Mouse (Mus musculus): ENCODE measurements around the gene Trpm4. TPM values are rescaled to one million over a fixed set of nuclear protein-coding genes. Genes with fewer than 3 reads are reported as not detected.
A peak's percentile ranks its signal among the peaks of the same experiment; 100 is the strongest.

The Trpm4 gene
- total and polyA plus RNA-seq, 2 experiments = 1.2 to 1.5 TPM

DNA sequence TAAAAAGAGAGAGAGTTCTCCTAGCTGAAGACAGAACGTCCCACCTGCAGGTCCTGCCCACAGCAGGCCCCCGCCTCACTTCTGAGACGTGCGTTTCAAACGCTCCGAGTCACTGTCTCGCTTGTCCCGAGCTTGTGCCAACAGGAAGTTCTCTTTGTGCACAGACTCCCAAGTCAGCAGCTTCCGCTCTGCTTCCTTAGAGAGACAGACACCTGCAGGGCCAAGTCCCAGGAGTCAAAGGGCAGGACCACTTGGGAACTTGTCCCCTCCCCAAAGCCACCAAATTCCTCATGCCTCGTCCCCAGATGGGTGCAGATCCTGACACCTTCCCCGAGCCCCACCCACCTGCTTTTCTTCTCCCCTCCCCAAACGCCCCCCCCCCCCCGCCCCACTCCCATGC, 28.7 kb downstream of the Trpm4 start:
- H3K27me3 ChIP-seq (ENCODE audit: control insufficient read depth, insufficient read depth, low read length) = no peaks in the 10 kb centered on the region
- H3K27ac ChIP-seq (replicated peaks; ENCODE audit: insufficient read depth, low read depth, low read length) = no peak overlapping the region
- no peak for DNase-seq (ENCODE audit: extremely low read depth, low read depth, low spot score)
- no peak for TF ChIP-seq CTCF (IDR thresholded peaks at IDR 0.05; ENCODE audit: low read depth, low read length)
- no peaks in the 10 kb centered on the region for H3K4me1 ChIP-seq (ENCODE audit: control insufficient read depth, insufficient read depth, low read length)
- WGBS = 53% methylated on average over 13 of the region's 13 CpGs
- H3K79me2 ChIP-seq (ENCODE audit: control insufficient read depth, insufficient read depth, low read length) = no peaks in the 10 kb centered on the region
- H3K4me3 ChIP-seq (ENCODE audit: insufficient read depth, low read depth, low read length) = no peak overlapping the region
- no peaks in the 10 kb centered on the region for H3K36me3 ChIP-seq (ENCODE audit: control insufficient read depth, insufficient read depth, low read length)
- no peak overlapping the region for H3K9ac ChIP-seq (ENCODE audit: low read depth, low read length)

DNA sequence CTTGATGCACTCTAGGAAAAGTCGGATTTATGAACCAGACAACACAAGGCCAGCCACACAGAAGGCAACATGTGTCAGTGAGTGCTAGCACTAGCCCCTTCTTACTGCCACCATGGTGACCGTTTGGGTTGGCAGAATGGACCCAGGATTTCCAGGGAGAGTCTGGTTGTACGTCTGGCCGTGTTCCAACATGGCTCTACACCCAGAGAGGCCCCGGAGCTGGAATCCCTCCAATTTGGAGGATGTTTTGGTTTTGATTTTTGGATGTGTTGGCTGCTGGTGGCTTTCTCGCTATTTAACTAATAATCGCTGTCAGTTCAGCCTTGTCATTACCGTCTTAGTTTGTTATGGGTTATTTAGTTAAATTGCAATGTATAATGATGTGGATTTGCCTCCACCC, 31.0 kb downstream of the Trpm4 start:
- Histone ChIP-seq H3K36me3 (ENCODE audit: control insufficient read depth, insufficient read depth, low read length) (no peaks in the 10 kb centered on the region), H3K4me3 (ENCODE audit: insufficient read depth, low read depth, low read length) (no peak overlapping the region), H3K79me2 (ENCODE audit: control insufficient read depth, insufficient read depth, low read length) (no peaks in the 10 kb centered on the region), H3K27me3 (ENCODE audit: control insufficient read depth, insufficient read depth, low read length) (no peaks in the 10 kb centered on the region), H3K27ac (replicated peaks; ENCODE audit: insufficient read depth, low read depth, low read length) (no peak overlapping the region), H3K4me1 (ENCODE audit: control insufficient read depth, insufficient read depth, low read length) (peaks cover 1% of the 10 kb centered on the region; the same call in 1 of the 2 replicates), H3K9ac (ENCODE audit: low read depth, low read length) (no peak overlapping the region)
- TF ChIP-seq POLR2A (IDR thresholded peaks at IDR 0.05; ENCODE audit: extremely low read depth, insufficient read depth, low read length) (no peak), CTCF (IDR thresholded peaks at IDR 0.05; ENCODE audit: low read depth, low read length) (no peak)
- 67% methylated on average over 8 of the region's 8 CpGs for WGBS
- DNase-seq (ENCODE audit: extremely low read depth, low read depth, low spot score) = no peak

DNA sequence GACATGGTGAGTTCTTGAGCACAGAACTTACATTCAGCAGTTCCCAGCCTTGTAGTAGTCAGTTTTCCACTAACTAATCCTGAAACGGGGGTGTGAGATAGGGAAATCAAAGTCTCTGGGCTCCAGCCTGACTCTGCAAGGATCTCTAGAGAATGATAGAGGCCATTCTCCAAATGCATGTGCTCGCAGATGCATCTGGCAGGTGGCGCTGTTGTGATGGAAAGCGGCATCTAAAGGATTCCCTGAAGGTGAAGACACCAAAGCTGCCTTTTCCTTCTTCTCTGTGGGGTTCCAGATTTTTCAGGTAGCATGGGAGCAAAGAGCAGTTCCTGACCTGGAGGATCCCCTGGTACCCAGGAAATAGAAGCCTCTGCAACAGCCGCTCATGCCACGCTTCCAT, 33.3 kb downstream of the Trpm4 start:
- peak; percentile 64; the same call in 1 of the 2 replicates for TF ChIP-seq CTCF (IDR thresholded peaks at IDR 0.05; ENCODE audit: low read depth, low read length)
- no peak for TF ChIP-seq POLR2A (IDR thresholded peaks at IDR 0.05; ENCODE audit: extremely low read depth, insufficient read depth, low read length)

DNA sequence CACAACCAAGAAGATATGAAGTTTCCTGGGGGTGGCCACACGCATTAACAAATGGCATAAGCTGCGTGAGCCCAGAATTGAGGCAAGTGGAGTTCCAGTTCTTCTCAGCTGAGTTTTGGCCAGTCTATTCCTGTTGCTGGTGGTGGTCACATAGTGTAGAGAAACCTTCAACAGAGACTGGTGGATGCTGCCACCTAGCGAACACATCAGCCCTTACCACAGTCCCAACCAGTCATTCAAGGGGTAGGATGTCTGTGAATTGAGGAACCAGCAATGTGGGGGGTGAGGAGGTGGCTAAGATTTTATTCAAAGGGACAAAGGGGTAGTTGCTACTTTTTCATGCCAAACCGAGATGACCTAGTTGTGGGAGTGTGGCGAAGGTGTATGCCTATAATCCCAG, 33.8 kb downstream of the Trpm4 start:
- H3K27me3 ChIP-seq (ENCODE audit: control insufficient read depth, insufficient read depth, low read length) = no peaks in the 10 kb centered on the region
- no peak overlapping the region for H3K27ac ChIP-seq (replicated peaks; ENCODE audit: insufficient read depth, low read depth, low read length)
- DNase-seq (ENCODE audit: extremely low read depth, low read depth, low spot score) = peak; percentile 66
- peaks cover 1% of the 10 kb centered on the region; the same call in 1 of the 2 replicates for H3K4me1 ChIP-seq (ENCODE audit: control insufficient read depth, insufficient read depth, low read length)
- no peak overlapping the region for H3K9ac ChIP-seq (ENCODE audit: low read depth, low read length)
- H3K36me3 ChIP-seq (ENCODE audit: control insufficient read depth, insufficient read depth, low read length) = no peaks in the 10 kb centered on the region
- 16% methylated on average over 5 of the region's 5 CpGs for WGBS
- no peaks in the 10 kb centered on the region for H3K79me2 ChIP-seq (ENCODE audit: control insufficient read depth, insufficient read depth, low read length)
- H3K4me3 ChIP-seq (ENCODE audit: insufficient read depth, low read depth, low read length) = no peak overlapping the region
- TF ChIP-seq CTCF (IDR thresholded peaks at IDR 0.05; ENCODE audit: low read depth, low read length) (peak; percentile 76), POLR2A (IDR thresholded peaks at IDR 0.05; ENCODE audit: extremely low read depth, insufficient read depth, low read length) (no peak)

More for the DNA sequence above, 33.3 kb downstream of the Trpm4 start:
- H3K4me1 ChIP-seq (ENCODE audit: control insufficient read depth, insufficient read depth, low read length) = peaks cover 1% of the 10 kb centered on the region; the same call in 1 of the 2 replicates
- no peak overlapping the region for H3K9ac ChIP-seq (ENCODE audit: low read depth, low read length)
- no peaks in the 10 kb centered on the region for H3K36me3 ChIP-seq (ENCODE audit: control insufficient read depth, insufficient read depth, low read length)
- 24% methylated on average over 6 of the region's 6 CpGs for WGBS
- DNase-seq (ENCODE audit: extremely low read depth, low read depth, low spot score) = peak; percentile 28
- H3K79me2 ChIP-seq (ENCODE audit: control insufficient read depth, insufficient read depth, low read length) = no peaks in the 10 kb centered on the region
- no peak overlapping the region for H3K4me3 ChIP-seq (ENCODE audit: insufficient read depth, low read depth, low read length)
- H3K27ac ChIP-seq (replicated peaks; ENCODE audit: insufficient read depth, low read depth, low read length) = no peak overlapping the region
- H3K27me3 ChIP-seq (ENCODE audit: control insufficient read depth, insufficient read depth, low read length) = no peaks in the 10 kb centered on the region

DNA sequence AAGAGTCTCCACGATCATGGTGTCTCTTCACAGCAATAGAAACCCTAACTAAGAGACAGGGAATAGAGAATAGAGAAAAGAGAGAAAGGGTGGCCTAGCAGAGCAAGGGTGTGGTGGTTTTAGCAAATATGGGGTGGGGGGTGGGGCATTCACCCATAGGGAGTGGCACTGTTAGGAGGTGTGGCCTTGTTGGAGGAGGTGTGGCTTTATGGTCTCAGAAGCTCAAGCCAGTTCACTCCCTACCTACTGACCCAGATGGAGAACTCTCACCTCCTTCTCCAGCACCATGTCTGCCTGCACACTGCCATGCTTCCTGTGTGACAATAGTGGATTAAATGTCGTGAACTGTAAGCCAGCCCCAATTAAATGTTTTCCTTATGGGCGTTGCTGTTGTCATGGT, 36.0 kb downstream of the Trpm4 start:
- TF ChIP-seq CTCF (IDR thresholded peaks at IDR 0.05; ENCODE audit: low read depth, low read length) (no peak), POLR2A (IDR thresholded peaks at IDR 0.05; ENCODE audit: extremely low read depth, insufficient read depth, low read length) (no peak)
- Histone ChIP-seq H3K79me2 (ENCODE audit: control insufficient read depth, insufficient read depth, low read length) (no peaks in the 10 kb centered on the region), H3K36me3 (ENCODE audit: control insufficient read depth, insufficient read depth, low read length) (no peaks in the 10 kb centered on the region), H3K9ac (ENCODE audit: low read depth, low read length) (no peak overlapping the region), H3K4me1 (ENCODE audit: control insufficient read depth, insufficient read depth, low read length) (peaks cover 1% of the 10 kb centered on the region; the same call in 1 of the 2 replicates), H3K27me3 (ENCODE audit: control insufficient read depth, insufficient read depth, low read length) (no peaks in the 10 kb centered on the region), H3K27ac (replicated peaks; ENCODE audit: insufficient read depth, low read depth, low read length) (no peak overlapping the region), H3K4me3 (ENCODE audit: insufficient read depth, low read depth, low read length) (no peak overlapping the region)
- WGBS = 73% methylated on average over 3 of the region's 3 CpGs
- DNase-seq (ENCODE audit: extremely low read depth, low read depth, low spot score) = peak; percentile 69

DNA sequence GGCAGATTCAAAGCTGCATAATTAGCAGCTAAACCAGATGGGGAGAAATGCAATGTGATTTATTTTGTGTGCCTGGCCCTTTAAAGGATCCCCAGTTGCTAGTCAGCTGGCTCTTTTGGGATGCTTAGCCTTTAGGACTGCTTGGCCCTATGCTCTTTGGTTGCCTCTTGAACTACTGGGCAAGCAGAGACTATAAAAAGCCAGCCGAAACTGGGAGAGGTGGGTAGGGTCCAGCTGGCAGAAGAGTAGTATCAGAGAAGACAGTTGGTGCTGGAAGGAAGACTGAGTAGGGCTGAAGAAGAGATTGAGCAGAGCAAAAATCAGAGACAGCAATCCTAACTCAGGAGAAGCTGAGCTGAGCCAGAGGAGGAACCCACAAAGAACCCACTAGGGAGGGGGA, 37.0 kb downstream of the Trpm4 start:
- H3K27ac ChIP-seq (replicated peaks; ENCODE audit: insufficient read depth, low read depth, low read length) = no peak overlapping the region
- H3K79me2 ChIP-seq (ENCODE audit: control insufficient read depth, insufficient read depth, low read length) = no peaks in the 10 kb centered on the region
- H3K9ac ChIP-seq (ENCODE audit: low read depth, low read length) = no peak overlapping the region
- H3K27me3 ChIP-seq (ENCODE audit: control insufficient read depth, insufficient read depth, low read length) = no peaks in the 10 kb centered on the region
- H3K4me1 ChIP-seq (ENCODE audit: control insufficient read depth, insufficient read depth, low read length) = peaks cover 1% of the 10 kb centered on the region; the same call in 1 of the 2 replicates
- no peaks in the 10 kb centered on the region for H3K36me3 ChIP-seq (ENCODE audit: control insufficient read depth, insufficient read depth, low read length)
- WGBS = 94% methylated on average over 1 of the region's 1 CpGs
- TF ChIP-seq CTCF (IDR thresholded peaks at IDR 0.05; ENCODE audit: low read depth, low read length) = no peak
- no peak for TF ChIP-seq POLR2A (IDR thresholded peaks at IDR 0.05; ENCODE audit: extremely low read depth, insufficient read depth, low read length)
- no peak overlapping the region for H3K4me3 ChIP-seq (ENCODE audit: insufficient read depth, low read depth, low read length)
- DNase-seq (ENCODE audit: extremely low read depth, low read depth, low spot score) = peak; percentile 53
